Mouse (Mus musculus): ENCODE results near the gene Mamdc4.

DNA sequence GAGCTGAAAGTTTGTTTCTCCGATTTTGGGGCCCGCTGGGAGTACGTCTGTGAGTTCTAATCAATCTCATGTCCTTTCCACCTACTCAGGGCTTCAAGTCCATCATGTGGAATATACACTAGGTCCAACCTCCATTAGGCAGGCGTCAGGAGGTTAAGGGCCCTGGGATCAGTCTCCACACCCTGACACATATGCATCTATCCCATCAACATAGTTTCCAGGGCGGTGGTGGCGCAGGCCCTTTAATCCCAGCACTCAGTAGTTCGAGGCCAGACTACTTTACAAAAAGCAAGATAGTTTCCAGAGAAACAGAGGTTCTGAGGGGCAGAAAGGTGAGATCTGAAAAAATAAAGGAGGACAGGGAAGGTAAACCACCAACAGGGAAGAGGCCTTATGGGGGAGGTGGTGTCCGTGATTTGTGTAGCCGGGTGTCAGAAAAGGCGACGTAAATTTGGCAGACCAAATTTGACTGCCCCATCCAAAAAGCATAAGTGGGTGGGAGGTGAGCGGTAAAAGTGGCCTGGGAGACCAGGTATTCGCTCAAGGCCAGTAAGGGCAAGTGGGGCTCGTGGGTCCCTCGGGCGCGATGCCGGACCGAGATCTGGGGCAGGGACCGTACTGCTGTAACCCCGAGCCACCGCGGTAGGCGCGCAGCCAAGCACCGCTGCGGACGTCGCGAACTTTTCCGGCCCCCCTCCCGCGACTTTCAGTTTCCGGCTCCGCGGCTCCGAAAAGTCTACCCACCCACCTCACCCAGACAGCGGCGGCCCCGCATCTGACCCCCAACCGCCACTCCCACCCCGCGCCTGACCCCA is 28.4 kb downstream of the Mamdc4 start:
- TF ChIP-seq CTCF (IDR thresholded peaks at IDR 0.05; ENCODE audit: low read depth, low read length), result no peak
- no peak for TF ChIP-seq POLR2A (IDR thresholded peaks at IDR 0.05; ENCODE audit: extremely low read depth, insufficient read depth, low read length)

Data from liver, adult 2 months (tissue).